Mouse (Mus musculus) testis, adult 2 months (tissue): ENCODE measurements around the gene Shisal2b.
"Not testable (repeated sequence)": the region's sequence is repeated elsewhere in the genome, so short reads cannot be mapped to it uniquely, and the experiment has no call there.

Source experiments
- CTCF ChIP-seq: fragments of 200-500 bp; IDR thresholded peaks from 2 replicates; pipeline ENCODE4 v1.5.1; 2012; ENCODE audit warnings: low read depth, mild to moderate bottlenecking, inconsistent platforms, low read length, moderate library complexity; ENCODE audit not compliant: control insufficient read depth, insufficient read depth, insufficient replicate concordance
- POLR2A ChIP-seq: fragments of 200-500 bp; IDR thresholded peaks from 2 replicates; pipeline ENCODE4 v1.6.1; 2012; ENCODE audit warnings: low read depth, mild to moderate bottlenecking, inconsistent platforms, low read length, moderate library complexity; ENCODE audit not compliant: control insufficient read depth

DNA sequence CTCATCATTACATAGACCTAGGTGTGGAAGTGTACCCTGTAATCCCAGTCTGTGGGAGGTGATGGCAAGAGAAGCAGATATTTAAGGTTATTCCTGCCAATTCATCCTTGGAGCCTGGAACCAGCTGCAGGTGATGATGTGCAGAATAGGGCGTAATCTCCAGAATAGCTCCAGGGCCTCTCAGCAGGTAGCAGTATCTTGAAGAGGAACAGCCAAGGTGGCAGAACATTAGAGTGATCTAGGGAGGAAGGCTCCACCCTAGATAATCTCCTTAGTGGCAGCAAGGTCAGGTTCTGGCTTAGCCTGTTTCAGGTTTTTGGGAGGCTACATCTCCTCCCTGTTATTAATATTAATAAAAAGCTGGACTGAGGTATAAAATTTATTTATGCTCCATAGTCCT is 47.3 kb upstream of the Shisal2b start:
- not testable (repeated sequence) for TF ChIP-seq CTCF, POLR2A
